Mouse (Mus musculus) erythroblast, embryonic 14.5 days (primary cell): ENCODE data around the gene Tmbim1. TPM values are rescaled to one million over a fixed set of nuclear protein-coding genes. Genes with fewer than 3 reads are reported as not detected.

ENCODE experiments used
- H3K27me3 ChIP-seq: 2 replicates; pipeline ENCODE4 v1.6.1; 2012; ENCODE audit warnings: inconsistent platforms; ENCODE audit not compliant: control insufficient read depth
- H3K36me3 ChIP-seq: 2 replicates; pipeline ENCODE4 v1.6.1; 2012; ENCODE audit warnings: mild to moderate bottlenecking, inconsistent platforms; ENCODE audit not compliant: control insufficient read depth
- H3K4me1 ChIP-seq: 2 replicates; pipeline ENCODE4 v1.6.1; 2012; ENCODE audit warnings: inconsistent platforms; ENCODE audit not compliant: control insufficient read depth
- H3K4me3 ChIP-seq: replicated peaks from 2 replicates; pipeline ENCODE3; 2012; ENCODE audit warnings: moderate library complexity, mild to moderate bottlenecking, inconsistent platforms
- H3K9me3 ChIP-seq: 2 replicates; pipeline ENCODE4 v1.6.1; 2012; ENCODE audit warnings: low read length, inconsistent platforms, mixed read lengths; ENCODE audit not compliant: control insufficient read depth
- GATA1 ChIP-seq: IDR thresholded peaks from 2 replicates; pipeline ENCODE4 v1.6.1; 2012; ENCODE audit warnings: low read length, inconsistent platforms, mixed read lengths
- TAL1 ChIP-seq: IDR thresholded peaks from 3 replicates; pipeline ENCODE4 v1.6.1; 2012; ENCODE audit warnings: low read length, inconsistent platforms, mixed read lengths
- polyA plus RNA-seq: library from polyadenylated mRNA; stranded (reverse); fragments of >175 nt; gene quantifications from 2 replicates; pipeline ENCODE4 v1.2.3, GENCODE M21; 2012

Gene Tmbim1
- polyA plus RNA-seq, 1 experiment, result 2.7 TPM

- no peaks in the 10 kb centered on the region for H3K9me3 ChIP-seq
- peaks cover 12% of the 10 kb centered on the region for H3K4me1 ChIP-seq
- no peaks in the 10 kb centered on the region for H3K27me3 ChIP-seq
- no peak overlapping the region for H3K4me3 ChIP-seq
- TF ChIP-seq TAL1, result no peak
- no peak for TF ChIP-seq GATA1
- H3K36me3 ChIP-seq, result peaks cover 63% of the 10 kb centered on the region
These were observed 59.9 kb downstream of the Tmbim1 start for GRCm38 (mm10) chr1:74245525-74245924.

GRCm38 (mm10) chr1:74240832-74241231 lies 64.6 kb downstream of the Tmbim1 start:
- TF ChIP-seq GATA1 (no peak), TAL1 (no peak)
- peaks cover 54% of the 10 kb centered on the region for H3K4me1 ChIP-seq
- no peaks in the 10 kb centered on the region for H3K27me3 ChIP-seq
- no peak overlapping the region for H3K4me3 ChIP-seq
- H3K36me3 ChIP-seq, result peaks cover 27% of the 10 kb centered on the region
- no peaks in the 10 kb centered on the region for H3K9me3 ChIP-seq

GRCm38 (mm10) chr1:74240311-74240710 lies 65.1 kb downstream of the Tmbim1 start:
- Histone ChIP-seq H3K4me1 (peaks cover 57% of the 10 kb centered on the region), H3K9me3 (no peaks in the 10 kb centered on the region), H3K4me3 (no peak overlapping the region), H3K27me3 (no peaks in the 10 kb centered on the region), H3K36me3 (peaks cover 24% of the 10 kb centered on the region)
- TF ChIP-seq TAL1, result no peak
- no peak for TF ChIP-seq GATA1

- TF ChIP-seq GATA1 (no peak), TAL1 (no peak)
- Histone ChIP-seq H3K9me3 (no peaks in the 10 kb centered on the region), H3K27me3 (no peaks in the 10 kb centered on the region), H3K4me3 (peak overlapping the region; percentile 99), H3K4me1 (peaks cover 56% of the 10 kb centered on the region), H3K36me3 (peaks cover 24% of the 10 kb centered on the region)
These were observed 65.8 kb downstream of the Tmbim1 start for GRCm38 (mm10) chr1:74239618-74240017.

GRCm38 (mm10) chr1:74239162-74239561 lies 66.3 kb downstream of the Tmbim1 start:
- TF ChIP-seq GATA1 (no peak), TAL1 (no peak)
- Histone ChIP-seq H3K9me3 (no peaks in the 10 kb centered on the region), H3K36me3 (peaks cover 22% of the 10 kb centered on the region), H3K27me3 (no peaks in the 10 kb centered on the region), H3K4me3 (peak overlapping the region; percentile 99), H3K4me1 (peaks cover 56% of the 10 kb centered on the region)

Other genes with a start within 250 kb of the Tmbim1 start
- gene Tns1, start 181.2 kb downstream of the Tmbim1 start, polyA plus RNA-seq, result 2.6 and 3.6 TPM in 2 replicates
- not detected in 2 replicates for gene Rufy4, start 180.1 kb downstream of the Tmbim1 start, polyA plus RNA-seq
- 0.01 TPM in 1 of 2 replicates, not detected in the other for gene Cxcr2, start 151.6 kb downstream of the Tmbim1 start, polyA plus RNA-seq
- gene Cxcr1, start 111.0 kb downstream of the Tmbim1 start, polyA plus RNA-seq, result not detected in 2 replicates
- gene Arpc2, start 69.5 kb downstream of the Tmbim1 start, polyA plus RNA-seq, result 6.5 and 7.8 TPM in 2 replicates
- not detected in 2 replicates for gene Gpbar1, start 27.1 kb downstream of the Tmbim1 start, polyA plus RNA-seq
- gene Aamp, start 20.9 kb downstream of the Tmbim1 start, polyA plus RNA-seq, result 12.2 and 15.5 TPM in 2 replicates
- 10.0 and 10.9 TPM in 2 replicates for gene Pnkd, start 20.7 kb downstream of the Tmbim1 start, polyA plus RNA-seq
- gene Catip, start 56.5 kb upstream of the Tmbim1 start, polyA plus RNA-seq, result not detected in 2 replicates
- 0.93 and 1.4 TPM in 2 replicates for gene Slc11a1, start 69.6 kb upstream of the Tmbim1 start, polyA plus RNA-seq
- 33.4 and 34.3 TPM in 2 replicates for gene Ctdsp1, start 85.9 kb upstream of the Tmbim1 start, polyA plus RNA-seq
- not detected in 2 replicates for gene Vil1, start 103.8 kb upstream of the Tmbim1 start, polyA plus RNA-seq
- gene Cnot9, start 200.4 kb upstream of the Tmbim1 start, polyA plus RNA-seq, result 0.78 and 0.87 TPM in 2 replicates
- not detected in 2 replicates for gene Plcd4, start 237.3 kb upstream of the Tmbim1 start, polyA plus RNA-seq
- gene Usp37, start 238.7 kb upstream of the Tmbim1 start, polyA plus RNA-seq, result 0.08 and 0.14 TPM in 2 replicates